Mouse (Mus musculus): ENCODE results near the gene Grik1.

The Grik1 gene

GRCm38 (mm10) chr16:88141594-88141993, 148.5 kb downstream of the Grik1 start:
- DNase-seq = no peak

GRCm38 (mm10) chr16:88138913-88139312, 151.2 kb downstream of the Grik1 start:
- DNase-seq = no peak

DNA sequence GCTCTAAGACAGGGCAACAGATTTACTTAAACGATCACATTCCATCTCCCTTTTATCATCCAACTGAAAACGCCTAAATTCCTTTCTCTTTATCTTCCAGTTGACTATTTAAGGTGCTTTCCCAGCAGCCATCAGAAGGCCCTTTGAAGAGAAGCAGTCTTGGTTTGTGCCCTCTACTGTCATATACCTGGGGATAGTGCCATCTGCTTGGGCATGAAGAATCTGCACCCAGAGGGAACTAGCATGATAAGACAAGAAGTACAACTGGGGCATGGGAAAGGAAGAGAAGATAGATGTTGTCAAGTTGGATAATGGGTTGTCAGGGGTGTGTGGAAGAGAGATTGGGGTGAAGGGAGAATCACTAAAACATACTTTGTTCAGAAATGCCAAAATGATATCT, 157.1 kb downstream of the Grik1 start:
- no peak for DNase-seq

- DNase-seq = no peak
Observed at GRCm38 (mm10) chr16:88131103-88131502, 159.0 kb downstream of the Grik1 start.

DNA sequence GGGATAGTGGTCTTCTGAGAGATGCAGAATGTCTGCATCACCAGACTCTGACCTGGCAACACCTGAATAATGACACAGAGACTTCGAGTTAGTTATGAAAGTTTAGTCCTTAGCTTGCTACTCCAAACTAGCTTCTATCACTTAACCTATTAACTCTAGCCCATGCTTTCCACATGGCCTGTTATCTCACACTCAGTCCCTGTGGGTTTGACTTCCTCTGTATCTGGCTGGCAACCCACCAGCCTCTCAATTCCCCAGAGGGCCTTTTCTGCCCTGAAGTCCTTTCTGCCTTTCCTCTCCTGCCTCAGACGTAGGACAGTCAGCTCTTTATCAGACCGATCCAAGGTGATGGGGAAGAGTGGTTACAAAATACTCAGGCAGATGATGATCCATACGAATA, 165.0 kb downstream of the Grik1 start:
- DNase-seq = no peak

GRCm38 (mm10) chr16:88112551-88113138, 177.4 kb downstream of the Grik1 start:
- DNase-seq = no peak

- no peak for DNase-seq
Observed at GRCm38 (mm10) chr16:88111459-88111858, 178.6 kb downstream of the Grik1 start.

DNA sequence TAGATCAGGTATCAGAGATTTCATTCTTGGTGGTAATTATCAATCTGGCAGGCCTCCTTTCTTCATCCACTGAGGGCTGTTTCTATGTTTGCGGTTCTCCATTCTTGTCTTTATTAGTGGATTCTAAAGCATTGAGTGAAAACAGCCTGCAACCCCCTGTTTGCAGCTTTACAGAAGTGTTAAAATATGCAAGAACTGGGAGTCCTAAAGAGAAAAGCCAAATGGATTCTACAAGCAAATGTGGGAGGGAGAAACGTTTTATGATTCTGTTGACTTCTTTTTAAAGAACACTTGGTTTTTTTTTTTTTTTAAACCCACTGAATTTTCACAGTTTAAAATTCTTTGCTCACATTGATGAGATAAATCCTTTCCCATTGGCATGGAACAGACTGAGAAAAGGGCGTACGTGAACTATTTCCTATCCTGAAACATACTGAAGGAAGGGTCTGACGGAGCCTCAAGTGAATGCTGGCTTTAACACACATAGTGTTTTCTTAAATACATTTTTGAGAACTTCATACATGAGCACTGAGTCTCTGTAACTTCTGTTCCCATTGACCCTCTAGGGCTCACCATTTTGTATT, 195.8 kb downstream of the Grik1 start:
- DNase-seq = no peak

DNA sequence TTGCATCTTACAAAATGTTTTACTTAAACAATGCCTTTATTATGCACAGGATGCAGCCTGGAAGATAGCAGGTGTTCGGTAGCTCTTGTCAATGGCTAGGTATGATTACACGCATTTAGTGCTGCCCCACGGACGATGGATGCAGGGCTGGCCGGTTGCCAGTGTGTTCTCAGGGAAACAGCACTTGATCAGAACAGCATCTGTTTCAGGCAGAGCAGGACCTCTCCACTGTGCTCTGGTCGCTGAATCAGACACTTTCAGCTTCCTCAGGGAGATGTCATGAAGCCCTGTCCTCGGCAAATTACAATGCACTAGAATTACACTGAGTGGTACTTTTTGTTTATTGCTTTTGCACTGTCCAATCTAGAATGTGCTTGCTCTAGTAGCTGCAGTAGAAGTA, 202.8 kb downstream of the Grik1 start:
- DNase-seq = no peak

GRCm38 (mm10) chr16:88074716-88075115, 215.3 kb downstream of the Grik1 start:
- DNase-seq = no peak

GRCm38 (mm10) chr16:88060936-88061335, 229.1 kb downstream of the Grik1 start:
- no peak for DNase-seq

DNA sequence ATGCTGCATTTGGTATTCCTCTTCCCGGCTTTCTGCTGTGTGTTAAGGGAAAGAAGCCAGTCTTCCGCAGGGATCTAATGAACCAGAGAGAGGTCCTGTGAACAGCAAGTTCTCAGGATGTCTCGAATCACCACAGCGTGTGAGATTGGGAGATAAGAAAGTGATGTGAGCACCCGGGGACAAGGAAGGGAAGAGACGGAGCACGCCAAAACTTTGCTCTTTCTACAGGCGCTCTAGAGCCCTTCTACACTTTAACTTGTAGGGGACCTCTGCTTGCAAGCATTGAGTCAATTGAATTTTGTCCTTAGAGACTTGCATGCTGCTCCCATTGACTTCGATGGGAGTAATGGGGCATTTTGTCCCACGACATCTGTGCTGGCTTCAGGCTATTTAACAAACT, 241.9 kb downstream of the Grik1 start:
- DNase-seq = no peak

DNA sequence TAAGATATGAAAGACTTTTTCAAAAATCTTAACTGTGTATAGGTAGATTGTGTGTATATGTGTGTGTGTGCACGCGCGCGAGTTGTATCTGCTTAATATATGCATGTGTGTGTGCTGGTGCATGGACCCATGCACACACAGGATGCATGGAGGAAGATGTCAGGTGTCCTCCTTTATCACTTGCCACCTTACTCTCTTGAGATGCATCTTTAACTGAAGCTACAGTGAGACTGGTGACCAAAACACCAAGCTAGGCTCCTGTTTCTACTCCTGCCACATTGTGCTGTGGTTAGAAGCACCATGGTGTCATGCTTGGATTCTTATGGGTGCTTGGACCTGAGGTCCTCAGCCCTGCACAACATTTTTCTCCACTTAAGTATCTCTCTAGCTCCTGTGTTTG, 245.7 kb downstream of the Grik1 start:
- no peak for DNase-seq

- no peak for DNase-seq
Observed at GRCm38 (mm10) chr16:88042458-88042857, 247.6 kb downstream of the Grik1 start.

GRCm38 (mm10) chr16:88038503-88039091, 251.5 kb downstream of the Grik1 start:
- no peak for DNase-seq

DNA sequence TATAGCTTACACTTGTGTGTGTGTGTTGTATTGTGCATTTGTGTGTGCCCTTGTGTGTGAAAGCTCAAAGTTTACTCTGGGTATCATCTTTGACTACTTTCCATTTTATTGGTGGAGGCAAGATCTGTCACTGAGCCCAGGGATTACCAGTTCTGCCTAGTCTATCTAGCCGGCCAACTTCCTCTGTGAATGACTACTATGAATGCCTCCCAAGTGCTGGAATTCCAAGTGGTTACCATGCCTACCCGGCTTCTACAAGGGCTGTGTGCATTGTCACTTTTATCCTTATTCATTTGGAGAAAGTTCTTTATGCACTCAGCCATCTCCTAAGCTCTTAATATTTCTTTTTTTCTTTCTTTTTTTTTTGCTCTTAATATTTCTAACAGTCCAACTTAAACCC, 301.3 kb downstream of the Grik1 start:
- no peak for DNase-seq

DNA sequence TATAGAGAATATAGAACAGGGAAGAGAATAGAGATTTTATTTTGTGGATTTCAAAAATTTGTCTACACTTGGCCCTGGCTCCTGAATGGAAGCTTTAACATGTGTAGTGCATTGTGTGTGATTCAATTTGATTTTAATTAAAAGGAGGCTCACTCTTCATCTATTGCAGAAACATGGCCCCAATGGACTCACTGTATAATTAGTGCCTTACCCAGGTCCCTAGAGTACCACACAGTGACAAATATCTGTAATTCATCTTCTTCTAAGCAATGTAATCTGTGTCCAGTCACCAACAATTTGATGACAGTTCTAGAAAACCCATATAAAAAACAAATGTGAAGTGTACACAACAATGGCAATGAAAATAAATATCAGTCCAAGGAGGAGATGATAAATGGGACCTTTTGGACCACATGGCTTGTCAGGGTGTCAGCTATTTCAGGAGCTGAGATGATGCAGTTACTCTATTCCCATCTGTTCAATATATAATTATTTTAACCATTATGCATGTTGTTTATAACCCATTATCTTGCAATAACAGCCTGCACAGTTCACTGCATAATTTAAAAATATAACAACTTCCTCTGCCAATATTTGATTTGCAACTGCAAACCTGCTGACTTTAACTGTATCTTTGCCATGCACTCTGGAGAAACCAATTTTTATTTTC, 305.7 kb downstream of the Grik1 start:
- DNase-seq = no peak

DNA sequence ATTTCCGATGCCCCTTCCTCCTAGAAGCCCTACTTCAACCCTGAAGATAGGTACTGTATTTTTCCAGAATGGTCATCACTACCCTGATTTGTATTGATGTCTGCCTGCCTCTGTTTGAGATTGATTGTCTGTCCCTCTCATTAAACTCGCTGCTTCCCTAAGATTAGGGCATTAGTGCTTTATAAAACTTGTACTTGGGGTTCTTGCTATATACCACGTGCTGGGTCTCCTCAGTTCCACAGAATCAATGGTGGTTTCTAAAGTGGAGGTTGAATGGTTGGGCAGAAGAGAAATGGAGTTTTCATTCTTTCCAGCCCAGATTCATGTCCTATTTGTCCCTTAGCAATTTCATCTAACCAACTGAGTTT, 316.0 kb downstream of the Grik1 start:
- DNase-seq = no peak

- DNase-seq = no peak
Observed at GRCm38 (mm10) chr16:87973394-87974075, 316.5 kb downstream of the Grik1 start.

DNA sequence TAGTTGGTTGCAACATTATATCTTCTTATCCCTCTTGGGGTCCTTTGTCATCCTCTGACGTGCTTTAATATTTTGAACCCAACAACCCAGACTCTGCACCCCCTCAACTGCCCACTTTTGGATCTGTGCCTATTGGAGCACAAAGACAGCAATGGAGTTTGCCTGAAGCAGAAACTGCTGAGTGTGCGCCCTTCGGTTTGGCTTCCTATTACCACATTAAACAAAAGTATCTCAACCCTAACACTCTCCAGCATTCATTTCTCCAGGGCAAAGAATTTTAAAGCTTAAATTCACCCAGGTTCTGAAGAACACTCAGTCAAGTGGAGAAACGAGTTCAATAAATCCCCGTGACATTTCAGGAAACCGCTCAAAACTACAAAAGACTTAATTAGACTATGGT, 318.2 kb downstream of the Grik1 start:
- DNase-seq = no peak

GRCm38 (mm10) chr16:87969936-87970335, 320.1 kb downstream of the Grik1 start:
- no peak for DNase-seq

- no peak for DNase-seq
Observed at GRCm38 (mm10) chr16:87961419-87961818, 328.6 kb downstream of the Grik1 start.

- no peak for DNase-seq
Observed at GRCm38 (mm10) chr16:87957449-87957848, 332.6 kb downstream of the Grik1 start.

DNA sequence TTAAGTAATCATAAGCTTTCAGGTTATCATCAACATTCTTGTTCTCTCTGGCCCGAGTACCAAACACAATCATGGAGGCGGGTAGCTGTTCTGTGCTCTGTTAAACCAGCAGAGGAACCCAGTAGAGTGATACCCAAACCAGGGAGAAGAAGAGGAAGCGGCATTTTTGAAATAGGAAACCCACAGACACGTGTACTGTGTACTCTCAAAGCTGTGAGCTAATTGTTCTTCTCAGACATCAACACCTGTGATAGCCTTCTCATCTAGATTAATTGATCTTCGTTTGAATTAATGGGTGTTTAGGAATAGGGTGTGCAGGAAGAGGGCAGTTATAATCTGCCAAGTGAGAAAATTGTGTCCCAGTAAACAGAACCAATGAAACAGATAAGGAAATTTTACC, 333.9 kb downstream of the Grik1 start:
- DNase-seq = no peak
